Mouse (Mus musculus) G1E (cell line): ENCODE data around the gene Itsn1.

Source experiments
- CTCF ChIP-seq: IDR thresholded peaks from 2 replicates; pipeline ENCODE4 v1.5.1; 2012; ENCODE audit warnings: low read depth, low read length, inconsistent platforms, mixed read lengths
- GATA1 ChIP-seq: IDR thresholded peaks from 2 replicates; pipeline ENCODE4 v1.6.1; 2012; ENCODE audit warnings: borderline replicate concordance, low read length, inconsistent platforms, mixed read lengths
- GATA2 ChIP-seq: IDR thresholded peaks from 2 replicates; pipeline ENCODE4 v1.6.1; 2012; ENCODE audit warnings: low read depth, low read length, inconsistent platforms, borderline replicate concordance
- POLR2AphosphoS5 ChIP-seq: IDR thresholded peaks from 2 replicates; pipeline ENCODE4 v1.6.1; 2012; ENCODE audit warnings: low read depth, low read length, inconsistent platforms; ENCODE audit not compliant: insufficient replicate concordance
- TAL1 ChIP-seq: conservative IDR thresholded peaks from 2 replicates; pipeline ENCODE4 v1.6.1; 2012; ENCODE audit warnings: low read depth, low read length, inconsistent platforms, mixed read lengths

GRCm38 (mm10) chr16:91815067-91815466, 86.0 kb downstream of the Itsn1 start:
- TF ChIP-seq GATA1 (no peak), CTCF (no peak), POLR2AphosphoS5 (no peak), GATA2 (no peak), TAL1 (no peak)
